Mouse (Mus musculus) left cerebral cortex, adult 6 months (tissue): ENCODE data around the gene Gm27027. TPM values are rescaled to one million over a fixed set of nuclear protein-coding genes. Genes with fewer than 3 reads are reported as not detected.

Experiments used
- long read RNA-seq, 2 experiments: library from polyadenylated mRNA; unstranded; transcript quantifications; one replicate each; pipeline ENCODE4 v2.0.0; 2019 to 2020
- polyA plus RNA-seq: library from polyadenylated mRNA; unstranded; fragments of <200 nt; fragmentation: Nextera tagmentation; gene quantifications from 2 replicates; pipeline ENCODE4 v1.2.3, GENCODE M21; 2021

The Gm27027 gene
- polyA plus RNA-seq, result not detected in 2 replicates
- long read RNA-seq, experiment 1, result 0 reads
- long read RNA-seq, experiment 2, partial matches to known transcripts, result 0 of 1 reads
- long read RNA-seq, experiment 2, other reads (novel, unspliced or antisense), result 1 of 1 reads

DNA sequence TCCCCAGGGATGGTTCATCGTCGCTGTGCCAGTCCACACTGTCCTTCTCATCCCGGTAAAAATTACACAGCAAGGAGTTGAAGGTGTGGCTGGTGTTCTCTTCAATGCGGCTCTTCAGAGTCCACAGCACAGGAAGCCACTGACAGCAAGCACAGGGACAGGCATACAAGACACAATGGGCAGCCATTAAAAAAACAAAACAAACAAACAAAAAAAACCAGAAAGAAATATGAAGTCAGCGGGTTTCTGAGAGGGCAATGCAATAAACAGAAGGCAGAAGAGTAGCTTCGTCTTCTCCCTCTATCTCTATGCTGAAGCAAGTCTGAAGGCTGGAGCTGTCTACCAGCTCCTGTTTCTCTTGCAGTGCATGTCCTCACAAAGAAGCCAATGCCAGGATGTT, at the start of gene Gm27027:
Gene Gm27027, minus strand, starts transcription at position 101 of the 400 bp plus-strand sequence.

DNA sequence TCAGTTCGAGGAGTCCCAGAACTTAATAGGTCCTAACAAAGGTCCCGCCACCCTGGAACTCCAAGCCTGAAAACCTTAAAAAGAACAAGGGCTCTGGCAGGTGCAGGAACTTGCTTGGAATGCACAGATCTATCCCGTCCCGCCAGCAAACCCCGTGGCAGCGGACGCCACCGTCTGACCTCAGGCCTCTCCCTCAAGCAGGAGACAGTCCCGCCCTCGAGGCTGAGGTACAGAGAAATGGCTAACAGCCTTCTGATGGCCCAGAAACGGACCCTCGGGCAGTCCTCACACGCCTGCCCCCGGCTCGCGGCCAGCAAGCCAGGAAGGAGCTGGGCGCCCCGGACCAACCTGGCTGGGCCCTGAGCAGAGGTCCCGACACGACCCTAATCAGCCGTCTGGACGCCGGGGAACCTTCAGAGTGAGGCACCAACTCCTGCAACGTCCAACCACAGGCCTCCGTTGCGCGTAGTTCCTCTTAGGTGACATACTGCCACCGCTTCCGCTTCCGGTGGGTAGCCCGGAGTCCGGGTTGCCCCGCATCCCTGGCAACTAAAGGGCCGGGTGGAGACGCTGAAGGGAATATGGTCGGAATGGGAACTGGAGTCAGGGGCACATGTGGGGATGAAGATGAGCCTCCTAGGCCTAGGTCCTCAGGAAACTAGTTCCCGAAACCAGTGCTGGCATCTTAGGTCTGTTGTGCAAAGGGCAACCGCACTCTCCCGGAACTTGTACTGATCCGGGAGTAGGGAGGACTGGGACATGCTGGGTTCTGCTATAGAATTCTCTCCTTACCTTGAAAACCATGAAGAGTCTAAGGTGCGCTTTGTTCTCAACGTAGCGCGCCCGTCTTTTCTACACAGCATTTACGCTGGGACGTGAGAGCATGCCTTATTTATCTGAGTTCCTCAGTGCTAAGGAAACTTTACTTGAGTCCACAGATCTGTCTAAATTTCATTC, 14.5 kb upstream of the Gm27027 start, which contains the start of gene Alkbh3:
Gene Alkbh3, minus strand, starts transcription at position 473 of the 957 bp plus-strand sequence.

DNA sequence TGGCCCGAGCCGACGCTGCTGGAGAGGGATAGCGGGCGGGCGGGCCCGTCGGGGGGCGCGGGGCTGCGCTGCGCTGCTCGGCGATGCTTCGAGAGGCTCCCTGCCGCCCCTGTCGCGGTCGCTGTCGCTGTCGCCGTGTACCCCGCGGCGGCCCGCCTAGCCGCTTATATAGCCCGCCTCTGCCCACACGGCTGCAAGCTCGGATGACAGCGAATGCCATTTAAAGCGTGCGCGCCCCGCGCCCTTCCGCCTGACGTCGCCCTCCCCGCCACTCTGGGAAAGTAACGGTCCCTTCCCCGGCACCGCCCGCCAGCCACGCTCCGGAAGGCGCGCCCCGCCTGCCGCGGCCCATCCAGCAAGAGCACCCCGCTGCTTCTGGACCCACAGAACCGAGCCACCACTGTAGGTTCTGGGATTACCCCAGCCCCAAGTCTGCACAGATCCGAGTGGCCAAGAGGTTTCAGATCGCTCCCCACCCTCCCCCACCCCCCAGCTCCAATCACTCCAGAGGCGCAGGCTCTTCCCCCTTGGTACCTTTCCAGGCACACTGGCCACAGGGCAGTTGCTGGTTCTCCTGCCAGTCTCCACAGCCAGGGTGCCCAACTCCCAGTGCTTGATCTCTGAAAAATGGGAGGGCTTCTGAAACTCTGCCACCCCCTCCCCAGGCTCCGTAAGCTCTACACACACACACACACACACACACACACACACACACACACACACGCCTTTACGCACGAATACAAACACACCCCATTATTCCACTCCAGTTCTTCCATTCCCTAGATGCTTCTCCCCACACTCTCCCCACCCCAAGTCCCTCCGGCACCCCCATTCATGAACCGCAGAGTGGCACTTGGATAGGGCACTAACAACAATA, 39.0 kb downstream of the Gm27027 start, which contains the start of gene Gm13889:
Gene Gm13889, minus strand, starts transcription at position 294 of the 877 bp plus-strand sequence.

Other genes starting within 250 kb of the Gm27027 start
- gene Ext2, start 173.8 kb downstream of the Gm27027 start, polyA plus RNA-seq, result 32.3 and 37.4 TPM in 2 replicates
- 1.5 and 3.5 TPM in 2 replicates for gene Accs, start 146.4 kb downstream of the Gm27027 start, polyA plus RNA-seq
- gene Accsl, start 127.2 kb downstream of the Gm27027 start, polyA plus RNA-seq, result not detected in 2 replicates
- gene Gm13889, start 39.2 kb downstream of the Gm27027 start, polyA plus RNA-seq, result 8.1 and 13.8 TPM in 2 replicates
- gene Alkbh3, start 14.5 kb upstream of the Gm27027 start, polyA plus RNA-seq, result 24.2 and 29.8 TPM in 2 replicates
- 40.0 and 91.8 TPM in 2 replicates for gene Hsd17b12, start 161.6 kb upstream of the Gm27027 start, polyA plus RNA-seq